Mouse (Mus musculus) cortical plate, adult 2 months (tissue): ENCODE measurements around the gene Rabep1.

Source experiments
- CTCF ChIP-seq: fragments of 200-500 bp; IDR thresholded peaks from 2 replicates; pipeline ENCODE4 v1.5.1; 2011; ENCODE audit warnings: mild to moderate bottlenecking, control low read depth, low read length; ENCODE audit not compliant: insufficient read depth; ENCODE audit errors: extremely low read depth
- POLR2A ChIP-seq: fragments of 200-500 bp; IDR thresholded peaks from 2 replicates; pipeline ENCODE4 v1.6.1; 2011; ENCODE audit warnings: mild to moderate bottlenecking, low read length, control low read depth; ENCODE audit not compliant: insufficient read depth; ENCODE audit errors: extremely low read depth

- TF ChIP-seq POLR2A (no peak), CTCF (no peak)
Observed at GRCm38 (mm10) chr11:70911323-70911722, 66.7 kb downstream of the Rabep1 start.
